Mouse (Mus musculus): ENCODE results near the gene Hrh3.

DNA sequence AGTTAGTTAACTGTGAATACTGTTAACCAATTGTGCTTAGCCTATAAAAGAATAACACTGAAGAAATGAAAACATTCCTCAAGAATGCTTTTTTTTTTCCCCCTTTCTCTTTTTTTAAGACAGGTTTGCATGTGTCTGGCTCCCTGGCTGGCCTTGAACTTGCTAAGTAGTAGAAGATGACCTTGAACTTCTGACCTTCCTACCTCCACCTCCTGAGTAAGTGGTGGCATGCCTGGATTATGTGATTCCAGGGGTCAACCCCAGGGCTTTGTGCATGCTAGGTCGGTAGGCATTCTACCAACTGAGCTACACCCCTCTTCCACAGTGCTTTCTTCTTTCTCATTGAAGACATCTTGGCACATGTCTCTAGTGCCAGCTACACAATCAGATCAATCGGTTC is 32.6 kb downstream of the Hrh3 start:
- TF ChIP-seq CEBPB (IDR thresholded peaks at IDR 0.05; ENCODE audit: insufficient read depth, poor library complexity, severe bottlenecking) (no peak), TCF12 (IDR thresholded peaks at IDR 0.05; ENCODE audit: insufficient read depth, poor library complexity, severe bottlenecking) (no peak), E2F4 (IDR thresholded peaks at IDR 0.05; ENCODE audit: insufficient read depth) (no peak), POLR2A (IDR thresholded peaks at IDR 0.05; ENCODE audit: insufficient read length, low read depth) (no peak), POLR2AphosphoS2 (IDR thresholded peaks at IDR 0.05; ENCODE audit: insufficient read length, low read depth) (no peak), MYOD1 (IDR thresholded peaks at IDR 0.05; ENCODE audit: control insufficient read depth in 1 of 3, insufficient read length in 2 of 3, low read depth in 2 of 3) (no peak), SRF (IDR thresholded peaks at IDR 0.05; ENCODE audit: control insufficient read depth, insufficient read length, low read depth) (no peak)

All from myocyte (in vitro differentiated cells).